Mouse (Mus musculus) brain, embryonic 18.5 days (tissue): ENCODE results near the gene Cask.

Experiments used
- DNase-seq: peaks from one replicate; pipeline ENCODE4 v3.0.0-alpha.2; 2012; ENCODE audit warnings: low read depth, low spot score

Gene Cask

GRCm38 (mm10) chrX:13469160-13470116 lies 381.7 kb downstream of the Cask start:
- no peak for DNase-seq

- no peak for DNase-seq
Measured at GRCm38 (mm10) chrX:13467121-13467571, 384.0 kb downstream of the Cask start.
